Comparison of ENCODE assay signal across 15 mouse cellular contexts in the genomic region with DNA sequence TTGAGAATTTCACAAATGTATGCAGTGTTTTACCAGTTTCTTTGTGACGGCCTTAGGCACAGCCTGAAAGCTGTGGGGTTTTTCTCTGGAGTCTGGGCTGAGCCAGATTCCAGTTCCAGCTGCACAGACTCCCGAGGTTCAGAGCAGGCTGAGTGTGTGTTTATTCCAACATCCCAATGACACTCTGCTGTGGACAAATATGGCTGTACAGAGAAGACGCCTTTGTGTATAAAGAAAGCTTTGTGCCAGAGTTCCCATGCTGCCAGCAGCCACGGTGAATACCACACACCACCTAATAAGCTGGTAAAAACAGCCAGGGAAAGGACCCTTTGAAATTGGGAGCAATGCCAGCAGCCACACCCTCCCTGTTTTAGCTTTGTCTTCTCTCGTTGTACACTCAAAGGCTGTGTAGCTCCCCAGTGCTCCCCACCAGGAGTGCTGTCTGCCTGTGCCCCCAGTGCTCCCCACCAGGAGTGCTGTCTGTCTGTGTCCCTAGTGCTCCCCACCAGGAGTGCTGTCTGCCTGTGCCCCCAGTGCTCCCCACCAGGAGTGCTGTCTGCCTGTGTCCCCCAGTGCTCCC. TPM values are rescaled to one million over a fixed set of nuclear protein-coding genes. Genes with fewer than 3 reads are reported as not detected.
DNase-seq lines count a peak whose midpoint lies in the region; ATAC-seq and TF ChIP-seq lines count a peak whose summit lies in the region.
"Had no signal": no experiment of that assay in that cellular context is flagged by ENCODE, and none has a peak within 500 bp of the region (broad histone marks: within the 10 kb centered on the region; RNA-seq: fewer than 3 reads in every experiment).

No protein-coding gene starts in this region.

- H3K27me3 ChIP-seq in hindbrain, embryonic 15.5 days = no peaks in the 10 kb centered on the region
- no peaks in the 10 kb centered on the region for H3K27me3 ChIP-seq in hindbrain, embryonic 14.5 days (ENCODE audit: control insufficient read depth, insufficient read depth, low read length)
- H3K27me3 ChIP-seq in forebrain, embryonic 13.5 days = no peaks in the 10 kb centered on the region
- H3K27me3 ChIP-seq: embryonic facial prominence, embryonic 12.5 days had no signal

- H3K27ac ChIP-seq in hindbrain, embryonic 15.5 days (replicated peaks) = no peak overlapping the region
- H3K27ac ChIP-seq in hindbrain, embryonic 14.5 days = no peak overlapping the region
- H3K27ac ChIP-seq in forebrain, embryonic 13.5 days = peak overlapping the region; percentile 41
- H3K27ac ChIP-seq in layer of hippocampus, adult 2 months = no peak overlapping the region
- H3K27ac ChIP-seq: embryonic facial prominence, embryonic 12.5 days; heart, embryonic 10.5 days had no signal

- peak; percentile 23; the same call in 1 of the 2 replicates for ATAC-seq in hindbrain, embryonic 15.5 days (ENCODE audit: low FRiP score, low read depth)
- ATAC-seq in hindbrain, embryonic 14.5 days (ENCODE audit: low FRiP score) = no peak
- peak; percentile 84 for ATAC-seq in forebrain, embryonic 13.5 days
- ATAC-seq: inflammation-experienced regulatory T-cells, adult 6 months had no signal

- no peak for TF ChIP-seq CTCF in layer of hippocampus, adult 2 months (conservative IDR thresholded peaks at IDR 0.05)

- no peaks in the 10 kb centered on the region for H3K9me3 ChIP-seq in hindbrain, embryonic 15.5 days
- H3K9me3 ChIP-seq in hindbrain, embryonic 14.5 days (ENCODE audit: control insufficient read depth, low read length) = no peaks in the 10 kb centered on the region
- H3K9me3 ChIP-seq in forebrain, embryonic 13.5 days (replicated peaks) = no peaks in the 10 kb centered on the region
- H3K9me3 ChIP-seq: embryonic facial prominence, embryonic 12.5 days; heart, embryonic 10.5 days had no signal

- no peaks in the 10 kb centered on the region for H3K4me1 ChIP-seq in hindbrain, embryonic 15.5 days (replicated peaks)
- H3K4me1 ChIP-seq in hindbrain, embryonic 14.5 days (replicated peaks; ENCODE audit: control insufficient read depth, insufficient read depth, low read length) = no peaks in the 10 kb centered on the region
- H3K4me1 ChIP-seq in forebrain, embryonic 13.5 days = peaks cover 7% of the 10 kb centered on the region
- H3K4me1 ChIP-seq: embryonic facial prominence, embryonic 12.5 days; heart, embryonic 10.5 days had no signal

- no peak overlapping the region for H3K9ac ChIP-seq in hindbrain, embryonic 15.5 days
- no peak overlapping the region for H3K9ac ChIP-seq in hindbrain, embryonic 14.5 days
- H3K9ac ChIP-seq in forebrain, embryonic 13.5 days = no peak overlapping the region
- H3K9ac ChIP-seq: embryonic facial prominence, embryonic 12.5 days had no signal

- peaks cover 5% of the 10 kb centered on the region; the same call in 1 of the 2 replicates for H3K36me3 ChIP-seq in hindbrain, embryonic 15.5 days
- H3K36me3 ChIP-seq in hindbrain, embryonic 14.5 days (replicated peaks; ENCODE audit: control insufficient read depth, insufficient read depth) = peaks cover 14% of the 10 kb centered on the region
- peaks cover 24% of the 10 kb centered on the region for H3K36me3 ChIP-seq in forebrain, embryonic 13.5 days (ENCODE audit: poor library complexity, severe bottlenecking)

- H3K4me2 ChIP-seq in hindbrain, embryonic 15.5 days = no peak overlapping the region
- H3K4me2 ChIP-seq in hindbrain, embryonic 14.5 days (replicated peaks) = no peak overlapping the region
- H3K4me2 ChIP-seq in forebrain, embryonic 13.5 days = no peak overlapping the region
- H3K4me2 ChIP-seq: embryonic facial prominence, embryonic 12.5 days had no signal

- 38% methylated on average over 5 of the region's 5 CpGs for WGBS in hindbrain, embryonic 15.5 days
- WGBS in hindbrain, embryonic 14.5 days = 35% methylated on average over 5 of the region's 5 CpGs
- WGBS in forebrain, embryonic 13.5 days = 32% methylated on average over 5 of the region's 5 CpGs

- H3K4me3 ChIP-seq in hindbrain, embryonic 15.5 days = no peak overlapping the region
- H3K4me3 ChIP-seq in hindbrain, embryonic 14.5 days (replicated peaks; ENCODE audit: low read length) = no peak overlapping the region
- no peak overlapping the region for H3K4me3 ChIP-seq in forebrain, embryonic 13.5 days
- no peak overlapping the region for H3K4me3 ChIP-seq in layer of hippocampus, adult 2 months
- H3K4me3 ChIP-seq: embryonic facial prominence, embryonic 12.5 days; heart, embryonic 10.5 days had no signal

- no peak for DNase-seq in hindbrain, embryonic 14.5 days (ENCODE audit: low spot score)
- peak; percentile 34 for DNase-seq in ES-CJ7 (ENCODE audit: low read depth, low spot score)
- peak; percentile 20 for DNase-seq in lung, postnatal 14 days
- no peak for DNase-seq in testis, postnatal 14 days (ENCODE audit: low spot score)
- DNase-seq in left cerebral cortex, adult 8-10 months (ENCODE audit: low spot score in 2 of 2) = no peak
- DNase-seq in layer of hippocampus, adult 2 months (ENCODE audit: low spot score in 2 of 2) = no peak
- DNase-seq: adrenal gland, postnatal 36 days; cerebellum, adult 8-10 months; liver had no signal

RNA-seq across cellular contexts. Expression of a gene that starts 10.9 kb away (rescaled TPM):
- polyA plus RNA-seq in hindbrain, embryonic 15.5 days (2015; fragmentation: Nextera tagmentation; extraction: Ambion mirVana) = 0.85 and 1.5 TPM in 2 replicates
- polyA plus RNA-seq in hindbrain, embryonic 14.5 days (2014; fragmentation: Nextera tagmentation; extraction: Ambion mirVana) = 0.43 and 1.4 TPM in 2 replicates
- polyA plus RNA-seq in forebrain, embryonic 13.5 days (2015; fragmentation: Nextera tagmentation; extraction: Ambion mirVana) = 0.49 and 0.58 TPM in 2 replicates
- under 1 TPM in 2 of 4 experiments, not detected in 2; 0.34 to 0.58 TPM for total RNA-seq in left cerebral cortex, adult 8-10 months (2022)
- total RNA-seq in layer of hippocampus, adult 2 months (2021) = under 1 TPM in 1 of 2 experiments, not detected in 1; 0.77 TPM
- total RNA-seq: neutrophil, adult 5-6 weeks had no signal

RNA-seq across cellular contexts. Expression of a gene that starts 15.3 kb away (rescaled TPM):
- 7.6 and 8.7 TPM in 2 replicates for polyA plus RNA-seq in hindbrain, embryonic 15.5 days (2015; fragmentation: Nextera tagmentation; extraction: Ambion mirVana)
- polyA plus RNA-seq in hindbrain, embryonic 14.5 days (2014; fragmentation: Nextera tagmentation; extraction: Ambion mirVana) = 11.0 and 12.4 TPM in 2 replicates
- polyA plus RNA-seq in forebrain, embryonic 13.5 days (2015; fragmentation: Nextera tagmentation; extraction: Ambion mirVana) = 3.9 and 4.0 TPM in 2 replicates
- 10 to 100 TPM; 20.1 to 23.6 (median 21.6) TPM for total RNA-seq in left cerebral cortex, adult 8-10 months (2022)
- 10 to 100 TPM; 17.3 to 19.8 TPM for total RNA-seq in layer of hippocampus, adult 2 months (2021)

RNA-seq across cellular contexts. Expression of a gene that starts 33.3 kb away (rescaled TPM):
- 63.8 and 75.4 TPM in 2 replicates for polyA plus RNA-seq in hindbrain, embryonic 15.5 days (2015; fragmentation: Nextera tagmentation; extraction: Ambion mirVana)
- 76.8 and 78.3 TPM in 2 replicates for polyA plus RNA-seq in hindbrain, embryonic 14.5 days (2014; fragmentation: Nextera tagmentation; extraction: Ambion mirVana)
- 99.0 and 112 TPM in 2 replicates for polyA plus RNA-seq in forebrain, embryonic 13.5 days (2015; fragmentation: Nextera tagmentation; extraction: Ambion mirVana)
- total RNA-seq in left cerebral cortex, adult 8-10 months (2022) = 10 to 100 TPM; 34.0 to 46.9 (median 39.1) TPM
- 10 to 100 TPM; 41.7 to 54.8 TPM for total RNA-seq in layer of hippocampus, adult 2 months (2021)

RNA-seq across cellular contexts. Expression of a gene that starts 43.5 kb away (rescaled TPM):
- polyA plus RNA-seq in hindbrain, embryonic 15.5 days (2015; fragmentation: Nextera tagmentation; extraction: Ambion mirVana) = 0.61 and 1.0 TPM in 2 replicates
- 0.50 and 0.65 TPM in 2 replicates for polyA plus RNA-seq in hindbrain, embryonic 14.5 days (2014; fragmentation: Nextera tagmentation; extraction: Ambion mirVana)
- polyA plus RNA-seq in forebrain, embryonic 13.5 days (2015; fragmentation: Nextera tagmentation; extraction: Ambion mirVana) = 0.62 and 0.97 TPM in 2 replicates
- 1 to 10 TPM; 1.5 to 2.4 (median 1.9) TPM for total RNA-seq in left cerebral cortex, adult 8-10 months (2022)
- 1 to 10 TPM; 1.1 to 2.1 TPM for total RNA-seq in layer of hippocampus, adult 2 months (2021)

Comparison
In these comparisons a context has a peak if more than half of its experiments do, and no peak if none do; other contexts are left out.
1. DNase-seq: peak in ES-CJ7 (single experiment) and lung, postnatal 14 days (single experiment); none in hindbrain, embryonic 14.5 days (single experiment), testis, postnatal 14 days (single experiment), left cerebral cortex, adult 8-10 months (0 of 2) and layer of hippocampus, adult 2 months (0 of 2).